Mouse (Mus musculus) small intestine, adult 2 months (tissue): Measurements from ENCODE around the gene Nf1.

Experiments used
- CTCF ChIP-seq: fragments of 200-500 bp; IDR thresholded peaks from 2 replicates; pipeline ENCODE4 v1.5.1; 2012; ENCODE audit warnings: low read depth, mild to moderate bottlenecking, control low read depth, inconsistent platforms, low read length, moderate library complexity, mixed read lengths; ENCODE audit not compliant: insufficient replicate concordance, insufficient read length; ENCODE audit errors: extremely low read depth
- POLR2A ChIP-seq: fragments of 200-500 bp; IDR thresholded peaks from 2 replicates; pipeline ENCODE4 v1.6.1; 2012; ENCODE audit warnings: low read depth, mild to moderate bottlenecking, control low read depth, inconsistent platforms, low read length, moderate library complexity

GRCm38 (mm10) chr11:79533950-79534690 lies 194.6 kb downstream of the Nf1 start:
- TF ChIP-seq POLR2A, result no peak
- TF ChIP-seq CTCF, result no peak
